Mouse (Mus musculus) CH12.LX (cell line): ENCODE results near the gene Gpm6a. TPM values are rescaled to one million over a fixed set of nuclear protein-coding genes. Genes with fewer than 3 reads are reported as not detected.

Source experiments
- DNase-seq: peaks from one replicate; pipeline ENCODE4 v3.0.0-alpha.2; 2013; ENCODE audit errors: extremely low read depth
- H3K27ac ChIP-seq: 2 replicates; pipeline ENCODE4 v1.5.1; 2012; ENCODE audit warnings: low read depth, mild to moderate bottlenecking, control low read depth, moderate library complexity; ENCODE audit not compliant: insufficient read depth
- H3K27me3 ChIP-seq: replicated peaks from 2 replicates; pipeline ENCODE3; 2012; ENCODE audit warnings: inconsistent platforms
- H3K36me3 ChIP-seq, 2 experiments: replicated peaks in 1 of 2; 2 replicates each; pipeline versions ENCODE3 to v1.6.1; 2012; ENCODE audit warnings: inconsistent platforms in 1 of 2, low read length in 1 of 2, mild to moderate bottlenecking in 1 of 2, mixed read lengths in 1 of 2, moderate library complexity in 1 of 2; ENCODE audit not compliant: control insufficient read depth in 1 of 2, insufficient read depth in 1 of 2
- H3K4me1 ChIP-seq, 2 experiments: 2 replicates each; pipeline ENCODE4 v1.6.1; 2012; ENCODE audit warnings: inconsistent platforms in 1 of 2, moderate library complexity in 1 of 2; ENCODE audit not compliant: insufficient read depth in 2 of 2, control insufficient read depth in 1 of 2
- H3K4me2 ChIP-seq: 2 replicates; pipeline ENCODE4 v1.6.1; 2012; ENCODE audit warnings: low read depth, mild to moderate bottlenecking, control low read depth; ENCODE audit not compliant: poor library complexity, insufficient read depth, severe bottlenecking
- H3K4me3 ChIP-seq, 3 experiments: fragments of 150-350 bp in 1 of 3; sonication (generic) in 1 of 3; replicated peaks in 1 of 3; 2 replicates each; pipeline versions ENCODE3 to v1.5.1; 2011 to 2012; ENCODE audit warnings: low read depth in 2 of 3, low read length in 2 of 3, mild to moderate bottlenecking in 2 of 3, moderate library complexity in 2 of 3, control low read depth in 1 of 3, improper control_type of control experiment in 1 of 3, inconsistent platforms in 1 of 3, mixed read lengths in 1 of 3; ENCODE audit not compliant: poor library complexity in 1 of 3
- H3K79me2 ChIP-seq: replicated peaks from 2 replicates; pipeline ENCODE4 v1.6.1; 2012; ENCODE audit warnings: mild to moderate bottlenecking, moderate library complexity; ENCODE audit not compliant: control insufficient read depth, poor library complexity, insufficient read depth, severe bottlenecking; ENCODE audit errors: extremely low read depth
- H3K9ac ChIP-seq: 2 replicates; pipeline ENCODE4 v1.6.1; 2012; ENCODE audit warnings: low read depth, mild to moderate bottlenecking, control low read depth, moderate library complexity; ENCODE audit not compliant: insufficient read depth
- H3K9me3 ChIP-seq: replicated peaks from 2 replicates; pipeline ENCODE3; 2012; ENCODE audit warnings: low read length, inconsistent platforms, mixed read lengths
- BHLHE40 ChIP-seq: IDR thresholded peaks from 2 replicates; pipeline ENCODE4 v1.6.1; 2011; ENCODE audit warnings: mild to moderate bottlenecking, low read depth, low read length, improper control_type of control experiment
- CTCF ChIP-seq, 2 experiments: IDR thresholded peaks in 1 of 2; conservative IDR thresholded peaks in 1 of 2; 2 replicates each; pipeline ENCODE4 v1.5.1; 2011 to 2012; ENCODE audit warnings: low read depth in 2 of 2, low read length in 2 of 2, improper control_type of control experiment in 1 of 2, inconsistent platforms in 1 of 2, mild to moderate bottlenecking in 1 of 2, moderate library complexity in 1 of 2
- E2F4 ChIP-seq: IDR thresholded peaks from 2 replicates; pipeline ENCODE4 v1.6.1; 2011; ENCODE audit warnings: low read depth, low read length, improper control_type of control experiment; ENCODE audit not compliant: insufficient replicate concordance
- ELF1 ChIP-seq: IDR thresholded peaks from 2 replicates; pipeline ENCODE4 v1.6.1; 2014; ENCODE audit warnings: low read depth, mild to moderate bottlenecking, inconsistent platforms, low read length, improper control_type of control experiment
- GABPA ChIP-seq: IDR thresholded peaks from 2 replicates; pipeline ENCODE4 v1.6.1; 2012; ENCODE audit warnings: low read depth, low read length, improper control_type of control experiment, inconsistent platforms; ENCODE audit not compliant: insufficient replicate concordance
- HCFC1 ChIP-seq: IDR thresholded peaks from 2 replicates; pipeline ENCODE4 v1.6.1; 2012; ENCODE audit warnings: low read depth, mild to moderate bottlenecking, inconsistent platforms, low read length, improper control_type of control experiment
- IRF4 ChIP-seq: IDR thresholded peaks from 2 replicates; pipeline ENCODE4 v1.6.1; 2014; ENCODE audit warnings: low read depth, mild to moderate bottlenecking, inconsistent platforms, low read length, improper control_type of control experiment
- JUN ChIP-seq: IDR thresholded peaks from 2 replicates; pipeline ENCODE4 v1.6.1; 2011; ENCODE audit warnings: low read depth, mild to moderate bottlenecking, low read length, improper control_type of control experiment, moderate library complexity; ENCODE audit not compliant: insufficient read depth
- MAZ ChIP-seq: IDR thresholded peaks from 2 replicates; pipeline ENCODE4 v1.6.1; 2012; ENCODE audit warnings: low read depth, mild to moderate bottlenecking, inconsistent platforms, low read length, improper control_type of control experiment, moderate library complexity
- MEF2A ChIP-seq: IDR thresholded peaks from 2 replicates; pipeline ENCODE4 v1.6.1; 2014; ENCODE audit warnings: low read depth, mild to moderate bottlenecking, inconsistent platforms, low read length, improper control_type of control experiment, borderline replicate concordance
- MXI1 ChIP-seq: IDR thresholded peaks from 2 replicates; pipeline ENCODE4 v1.6.1; 2011; ENCODE audit warnings: mild to moderate bottlenecking, low read depth, low read length, improper control_type of control experiment
- MYC ChIP-seq: IDR thresholded peaks from 2 replicates; pipeline ENCODE4 v1.6.1; 2011; ENCODE audit warnings: low read depth, mild to moderate bottlenecking, improper control_type of control experiment, low read length
- NRF1 ChIP-seq: IDR thresholded peaks from 2 replicates; pipeline ENCODE4 v1.6.1; 2014; ENCODE audit warnings: low read depth, mild to moderate bottlenecking, inconsistent platforms, low read length, improper control_type of control experiment, moderate library complexity
- PAX5 ChIP-seq: IDR thresholded peaks from 2 replicates; pipeline ENCODE4 v1.6.1; 2012; ENCODE audit warnings: low read length, inconsistent platforms, mixed read lengths
- RAD21 ChIP-seq: IDR thresholded peaks from 2 replicates; pipeline ENCODE4 v1.6.1; 2011; ENCODE audit warnings: low read depth, mild to moderate bottlenecking, low read length, improper control_type of control experiment, moderate library complexity
- RCOR1 ChIP-seq: conservative IDR thresholded peaks from 2 replicates; pipeline ENCODE4 v1.6.1; 2012; ENCODE audit warnings: low read depth, mild to moderate bottlenecking, inconsistent platforms, low read length, improper control_type of control experiment
- TBP ChIP-seq: conservative IDR thresholded peaks from 2 replicates; pipeline ENCODE4 v1.6.1; 2011; ENCODE audit warnings: low read depth, low read length, improper control_type of control experiment
- TCF12 ChIP-seq: IDR thresholded peaks from 2 replicates; pipeline ENCODE4 v1.6.1; 2014; ENCODE audit warnings: low read depth, mild to moderate bottlenecking, inconsistent platforms, low read length, improper control_type of control experiment
- USF1 ChIP-seq: IDR thresholded peaks from 2 replicates; pipeline ENCODE4 v1.6.1; 2014; ENCODE audit warnings: low read depth, mild to moderate bottlenecking, inconsistent platforms, low read length, improper control_type of control experiment
- USF2 ChIP-seq: conservative IDR thresholded peaks from 2 replicates; pipeline ENCODE4 v1.6.1; 2011; ENCODE audit warnings: low read depth, low read length, improper control_type of control experiment
- ZC3H11A ChIP-seq: IDR thresholded peaks from 2 replicates; pipeline ENCODE4 v1.6.1; 2012; ENCODE audit warnings: low read depth, mild to moderate bottlenecking, inconsistent platforms, low read length, improper control_type of control experiment
- ZKSCAN1 ChIP-seq: IDR thresholded peaks from 2 replicates; pipeline ENCODE4 v1.6.1; 2012; ENCODE audit warnings: low read depth, inconsistent platforms, low read length, improper control_type of control experiment, borderline replicate concordance
- ZNF384 ChIP-seq: IDR thresholded peaks from 2 replicates; pipeline ENCODE4 v1.6.1; 2012; ENCODE audit warnings: low read depth, low read length, improper control_type of control experiment, inconsistent platforms
- dilution Hi-C: fragments of 300-500 bp; cut with MboI; formaldehyde crosslinking; loops from 2 replicates; pipeline ENCODE4 v1.14.3; 2020; ENCODE audit warnings: low sequenced_read_pairs; ENCODE audit not compliant: extremely low pct_unique_long_range_greater_than_20kb, extremely low pct_ligation_motif_present
- in situ Hi-C: fragments of 300-500 bp; cut with MboI; formaldehyde crosslinking; loops from 3 replicates; pipeline ENCODE4 v1.14.3; 2019; ENCODE audit warnings: low sequenced_read_pairs, low pct_ligation_motif_present, low pct_unique_long_range_greater_than_20kb, mixed read lengths
- polyA plus RNA-seq: library from polyadenylated mRNA; unstranded; fragments of >175 nt; gene quantifications from 2 replicates; pipeline ENCODE4 v1.2.1, GENCODE M21; 2012; ENCODE audit warnings: low read depth; ENCODE audit not compliant: insufficient read length
- total RNA-seq, 2 experiments: library from RNA; depleted of rRNA; stranded (reverse); fragments of 300-350 nt in 1 of 2; fragments of >200 nt in 1 of 2; gene quantifications; 2 replicates each; pipeline ENCODE4 v1.2.3; 2012 to 2014

Gpm6a gene
- total and polyA plus RNA-seq, 3 experiments = 5.5 to 20.5 (median 6.4) TPM

- no peak overlapping the region for H3K4me3 ChIP-seq
- DNase-seq = no peak
- H3K27me3 ChIP-seq = no peaks in the 10 kb centered on the region
- no peaks in the 10 kb centered on the region for H3K9me3 ChIP-seq
- H3K4me1 ChIP-seq = peaks cover 0 to under 1% of the 10 kb centered on the region in 2 experiments; a peak in 1 of 4 replicates
- no peak overlapping the region for H3K4me2 ChIP-seq
- H3K79me2 ChIP-seq = no peaks in the 10 kb centered on the region
- H3K9ac ChIP-seq = no peak overlapping the region
- in situ Hi-C loops (no loop called here), dilution Hi-C loops (no loop called here)
- no peak overlapping the region for H3K27ac ChIP-seq
- H3K36me3 ChIP-seq = no peaks in the 10 kb centered on the region
- TF ChIP-seq RCOR1 (no peak), BHLHE40 (no peak), ELF1 (no peak), USF1 (no peak), HCFC1 (no peak), GABPA (no peak)
Observed at GRCm38 (mm10) chr8:55034309-55034708, 79.7 kb downstream of the Gpm6a start.

GRCm38 (mm10) chr8:55035416-55035815, 80.8 kb downstream of the Gpm6a start:
- H3K9me3 ChIP-seq = no peaks in the 10 kb centered on the region
- no peak overlapping the region for H3K9ac ChIP-seq
- no peaks in the 10 kb centered on the region for H3K27me3 ChIP-seq
- no peaks in the 10 kb centered on the region for H3K79me2 ChIP-seq
- H3K27ac ChIP-seq = no peak overlapping the region
- no peak overlapping the region for H3K4me3 ChIP-seq
- no peaks in the 10 kb centered on the region for H3K36me3 ChIP-seq
- no peak for DNase-seq
- H3K4me1 ChIP-seq = no peaks in the 10 kb centered on the region
- dilution Hi-C loops = no loop called here
- TF ChIP-seq JUN (no peak), ZNF384 (no peak), NRF1 (no peak), USF1 (no peak), MXI1 (no peak), MYC (no peak), IRF4 (no peak), MEF2A (no peak), ZC3H11A (no peak), HCFC1 (no peak), PAX5 (no peak), GABPA (no peak), RAD21 (no peak), USF2 (no peak), TCF12 (no peak), E2F4 (no peak), MAZ (no peak), ZKSCAN1 (no peak), CTCF (conservative IDR thresholded peaks at IDR 0.05 in 1 of 2, IDR thresholded peaks at IDR 0.05 in 1 of 2; ENCODE audit: low read depth in 2 of 2, low read length in 2 of 2) (no peak), TBP (no peak)
- TF ChIP-seq, all 38 proteins: peak for 0
- in situ Hi-C loops = no loop called here
- H3K4me2 ChIP-seq = no peak overlapping the region
